Mouse (Mus musculus) kidney, postnatal 36 days (tissue): ENCODE measurements at regions not wholly inside any gene's neighbourhood (a gene's known extent, or its start where the extent isn't known, plus 50 kb on each side); places are given as distances from the start of the nearest gene placed in this dataset.

Experiments used
- DNase-seq, 2 experiments: peaks; one replicate each; pipeline ENCODE4 v3.0.0; 2021 to 2022; ENCODE audit warnings: mixed read lengths in 2 of 2

DNA sequence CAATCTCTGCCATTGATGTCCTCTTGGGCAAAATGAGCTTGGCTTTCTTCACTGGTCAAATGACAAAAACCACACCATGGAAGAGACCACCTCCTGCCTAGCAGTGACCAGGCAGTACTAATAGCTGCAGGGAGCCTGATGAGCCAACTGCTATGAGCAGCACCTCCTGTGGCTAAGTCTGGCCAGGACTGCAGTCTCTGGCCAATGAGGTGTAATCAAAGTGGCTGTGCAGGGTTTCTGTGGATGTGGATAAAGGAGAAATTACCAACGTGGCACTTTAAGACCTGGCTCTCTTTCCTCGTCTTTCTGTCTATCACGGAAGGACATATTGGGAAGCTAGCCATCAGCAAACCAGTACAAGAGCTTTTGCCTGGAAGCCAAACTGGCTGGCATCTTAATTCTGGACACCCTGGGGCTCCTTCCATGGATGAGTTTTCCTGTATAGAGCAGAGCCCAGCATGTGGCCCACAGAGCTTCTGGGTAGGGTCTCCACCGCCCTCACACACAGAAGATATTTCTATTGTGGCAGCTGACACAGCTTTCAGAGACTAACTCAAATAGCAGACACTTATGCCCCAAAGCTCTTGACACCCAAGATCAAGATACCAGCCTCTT, 188.2 kb upstream of the Rybp start:
- no peak for DNase-seq

DNA sequence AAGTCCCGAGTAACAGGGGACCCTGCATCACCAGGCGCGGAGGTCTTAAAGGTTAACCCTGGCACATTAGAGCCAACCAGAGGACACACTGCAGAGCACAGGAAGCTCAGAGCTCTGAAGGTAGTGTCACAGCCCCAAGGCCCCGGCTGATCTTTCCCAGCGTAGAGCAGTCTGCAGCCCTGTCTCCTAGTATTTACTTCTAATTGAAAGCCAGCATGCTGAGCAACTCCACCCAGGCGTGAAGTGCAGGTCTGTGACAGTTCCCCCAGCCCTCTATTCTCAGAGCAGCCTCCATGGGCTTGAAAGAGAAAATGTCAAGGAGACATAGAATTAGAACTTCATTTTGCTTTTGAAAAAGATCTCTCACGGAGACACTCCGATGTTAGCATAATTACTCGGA, 187.0 kb upstream of the Rybp start:
- no peak for DNase-seq

DNA sequence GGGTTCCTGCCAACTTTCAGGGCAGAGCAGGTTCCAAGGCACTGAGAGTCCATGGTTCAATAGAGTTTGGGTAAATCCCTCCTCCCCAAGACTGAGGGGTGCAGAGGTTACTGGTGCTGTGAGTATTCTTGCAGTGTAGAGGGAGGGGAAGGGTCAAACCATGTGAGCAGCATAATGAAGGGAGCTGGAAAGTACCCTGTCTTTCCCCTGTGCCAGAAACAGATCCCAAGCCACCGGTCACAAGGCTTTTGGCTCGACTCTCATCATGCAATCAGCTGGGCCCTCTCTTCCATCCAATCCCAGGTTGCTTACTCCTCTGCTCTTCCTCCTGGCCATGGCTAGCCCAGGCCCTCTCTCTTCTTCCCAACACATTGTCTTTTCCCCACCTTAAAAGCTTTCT, 182.8 kb upstream of the Rybp start:
- DNase-seq: no peak

DNA sequence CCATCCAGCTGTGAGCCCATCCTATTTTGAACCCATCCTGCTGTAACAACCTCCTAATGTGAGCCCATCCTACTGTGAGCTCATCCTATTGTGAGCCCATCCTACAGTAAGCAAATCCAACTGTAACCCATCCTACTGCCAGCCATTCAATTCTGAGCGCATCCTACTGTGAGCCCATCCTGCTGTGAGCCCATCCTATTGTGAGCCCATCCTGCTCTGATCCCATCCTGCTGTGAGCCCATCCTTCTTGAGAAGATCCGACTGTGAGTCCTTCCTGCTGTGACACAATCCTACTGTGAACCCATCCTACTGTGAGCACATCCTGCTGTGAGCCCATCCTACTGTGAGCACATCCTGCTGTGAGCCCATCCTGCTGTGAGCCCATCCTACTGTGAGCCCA, 175.5 kb upstream of the Rybp start:
- no peak for DNase-seq

DNA sequence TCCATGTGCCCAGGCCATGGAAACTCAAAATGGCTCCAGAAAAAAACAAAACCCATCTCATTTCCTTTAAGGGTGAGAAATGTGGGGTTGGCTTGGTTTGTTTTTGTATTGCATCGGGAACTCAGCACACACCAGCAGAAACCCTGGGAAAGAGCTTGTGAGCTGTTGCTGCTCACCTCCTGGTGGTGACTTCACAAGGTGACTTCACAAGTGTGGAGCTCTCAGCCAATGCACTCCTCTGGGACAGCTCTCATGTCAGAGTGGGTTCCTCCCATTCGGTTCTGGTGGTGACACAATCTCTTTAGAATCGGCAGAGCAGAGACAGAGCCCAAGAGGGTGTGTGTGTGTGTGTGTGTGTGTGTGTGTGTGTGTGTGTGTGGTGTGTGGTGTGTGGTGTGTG, 166.1 kb upstream of the Rybp start:
- DNase-seq: no peak

DNA sequence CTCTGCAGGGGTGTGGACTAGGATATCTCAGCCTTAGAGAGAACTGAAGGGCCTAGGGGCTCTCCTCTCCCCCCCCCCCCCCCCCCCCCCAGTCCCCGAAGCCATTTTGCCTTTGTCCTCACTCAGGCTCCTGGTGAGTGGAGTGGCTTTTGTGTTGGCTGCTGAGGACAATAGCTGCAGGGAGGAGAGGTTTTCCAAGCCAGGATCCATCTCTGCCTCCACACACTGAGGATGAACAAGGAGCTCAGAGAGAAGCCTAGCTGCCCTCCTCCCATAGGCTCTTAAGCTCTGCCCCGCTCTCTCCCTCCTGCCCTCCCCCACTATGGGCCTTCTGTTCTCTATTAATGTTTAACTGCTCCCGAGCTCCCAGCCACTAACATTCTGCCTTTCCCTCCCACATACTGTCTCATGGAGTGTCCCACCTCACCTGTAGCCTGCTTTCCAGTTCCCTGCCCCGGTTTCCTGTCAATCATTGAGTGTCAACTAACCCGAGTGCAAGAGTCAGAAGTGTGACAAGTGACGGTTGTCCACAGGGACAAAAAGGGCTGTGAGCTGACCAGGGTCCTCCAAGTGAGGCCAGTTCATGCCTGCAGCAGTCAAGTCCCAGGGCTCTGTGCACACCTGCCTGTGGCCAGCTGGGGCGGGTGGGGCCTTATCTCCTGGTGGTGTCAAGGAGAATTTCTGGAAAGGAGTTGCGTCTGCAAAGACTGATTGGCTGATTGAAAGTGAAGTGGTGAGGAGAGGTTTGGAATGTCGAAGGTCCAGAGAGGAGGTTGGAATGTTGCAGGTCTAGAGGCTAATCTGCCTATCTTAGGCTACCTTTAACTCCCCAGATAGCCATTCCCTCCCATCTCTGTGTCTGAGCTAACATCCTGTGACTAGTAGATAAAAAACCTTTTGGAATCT, 165.1 kb upstream of the Rybp start:
- peak in 1 of 2 experiments; percentile 4 for DNase-seq

DNA sequence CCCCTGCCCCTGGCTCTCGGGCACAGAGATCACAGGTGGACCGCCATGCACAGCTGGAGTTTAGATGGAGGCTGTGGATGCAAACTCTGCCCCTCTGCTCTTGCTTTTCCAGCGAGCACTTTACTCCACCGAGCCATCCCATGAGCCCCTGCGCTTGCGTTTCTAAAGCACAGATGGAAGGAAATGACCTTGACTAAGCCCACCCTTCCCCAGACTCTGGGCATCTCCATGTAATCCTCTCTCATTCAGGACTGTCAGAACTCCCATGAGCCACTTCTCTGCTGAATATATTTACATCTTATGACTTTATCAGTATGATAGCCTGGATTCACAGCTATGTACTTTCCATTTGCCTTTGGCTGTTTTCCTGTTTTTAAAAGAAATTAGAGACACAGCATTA, 162.8 kb upstream of the Rybp start:
- no peak for DNase-seq

DNA sequence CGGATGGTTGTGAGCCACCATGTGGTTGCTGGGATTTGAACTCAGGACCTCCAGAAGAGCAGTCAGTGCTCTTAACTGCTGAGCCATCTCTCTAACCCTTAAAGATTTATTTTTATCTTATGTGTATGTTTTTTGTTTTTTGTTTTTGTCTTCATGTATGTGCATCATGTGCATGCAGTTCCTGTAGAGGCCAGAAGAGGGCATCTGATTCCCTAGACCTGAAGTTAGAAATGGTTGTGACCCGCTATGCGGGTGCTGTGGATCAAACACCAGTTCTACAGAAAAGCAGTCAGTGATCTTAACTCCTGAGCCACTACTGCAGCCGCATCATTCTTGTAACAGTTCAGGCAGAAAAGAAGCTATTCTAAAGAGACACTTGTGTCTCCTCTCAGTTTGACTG, 161.8 kb upstream of the Rybp start:
- no peak for DNase-seq

DNA sequence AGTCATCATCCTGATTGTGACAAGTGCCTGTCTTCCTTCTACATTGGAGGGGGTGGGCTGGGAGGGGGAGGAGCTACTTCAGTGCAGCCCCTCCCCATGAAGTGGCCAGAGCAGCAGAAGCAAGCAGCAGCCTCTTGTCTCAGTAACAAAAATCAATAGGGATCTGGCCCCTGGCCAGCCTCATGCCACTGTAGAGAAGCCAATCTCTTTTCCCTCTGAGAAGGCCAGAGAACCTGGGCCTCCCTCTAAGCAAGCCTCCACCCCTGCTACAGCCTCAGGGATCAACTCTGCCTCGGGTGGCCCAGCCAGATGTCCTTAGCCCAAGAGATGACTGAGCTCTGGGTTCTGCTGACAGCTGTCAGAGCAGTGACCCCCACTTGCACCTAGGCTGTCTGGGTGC, 159.9 kb upstream of the Rybp start:
- no peak for DNase-seq

DNA sequence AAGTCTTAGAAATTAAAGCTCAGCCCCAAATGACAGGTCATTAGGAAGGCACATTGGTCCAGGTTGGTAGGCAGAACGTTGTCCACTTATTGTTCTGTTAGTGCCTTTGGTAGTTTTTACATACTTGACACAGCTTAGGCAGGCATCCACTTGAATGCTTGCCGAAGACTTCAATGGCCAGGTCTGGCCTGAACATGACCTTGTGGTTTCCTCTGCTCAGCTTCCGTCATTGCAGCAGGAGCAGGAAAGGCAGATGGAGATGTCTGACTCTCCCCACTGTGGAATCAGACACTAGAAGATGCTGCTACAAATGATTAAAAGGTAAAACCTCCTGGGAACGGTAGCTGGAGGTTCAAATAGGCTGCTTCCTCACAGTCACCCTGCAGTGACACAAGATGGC, 159.5 kb upstream of the Rybp start:
- DNase-seq: no peak

DNA sequence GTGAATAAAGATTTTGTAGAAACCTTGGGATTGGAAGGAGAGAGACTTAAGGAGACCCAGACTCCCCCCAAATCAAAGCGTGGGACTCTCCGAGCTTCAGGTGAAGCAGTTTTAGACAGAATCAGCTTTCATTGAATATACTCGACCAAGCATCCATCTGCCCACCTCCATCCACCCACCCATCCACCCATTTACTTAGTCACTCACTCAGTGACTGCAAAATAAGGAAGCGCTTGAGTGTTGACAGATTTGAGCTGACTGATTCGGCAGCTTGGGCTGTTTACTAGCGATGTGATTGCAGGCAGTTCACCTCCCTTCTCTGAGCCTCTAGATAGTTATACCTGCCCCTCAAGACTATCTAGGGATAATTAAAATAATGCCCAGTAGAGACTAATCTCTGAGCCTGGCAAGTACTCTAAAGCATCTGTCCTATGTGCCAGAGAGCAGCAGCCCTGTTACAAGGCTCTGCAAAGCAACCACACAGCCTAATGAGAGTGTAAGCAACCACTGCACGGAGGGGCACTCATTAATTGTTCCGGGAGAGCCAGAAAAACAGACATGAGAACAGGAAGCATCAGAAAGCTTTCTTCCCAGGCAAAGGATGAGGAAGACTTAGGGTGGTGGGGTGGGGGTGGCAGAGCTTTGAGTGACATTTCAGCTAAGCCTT, 151.9 kb upstream of the Rybp start:
- DNase-seq: no peak

DNA sequence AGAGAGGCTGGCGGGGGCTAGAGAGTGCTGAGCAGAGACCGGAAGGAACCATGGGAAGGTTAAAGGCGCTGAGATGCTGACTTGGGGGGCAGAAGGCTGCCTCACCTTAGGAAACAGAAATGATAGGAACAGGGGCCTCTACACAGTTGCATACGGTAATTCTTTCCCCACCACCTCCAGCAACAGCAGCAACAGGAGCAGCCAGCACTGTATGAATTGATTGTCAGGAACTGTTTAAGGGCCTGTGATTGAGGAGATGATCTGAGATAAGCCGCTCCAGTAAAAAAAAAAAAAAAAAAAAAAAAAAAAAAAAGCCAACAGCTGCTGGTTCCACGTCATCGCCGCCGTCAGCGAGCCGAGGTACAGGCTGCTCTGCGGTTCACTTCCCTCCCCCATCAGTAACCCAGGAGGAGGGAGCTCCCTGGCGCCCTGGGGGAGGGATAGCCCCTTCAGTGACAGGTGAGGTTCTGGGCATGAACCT, 151.3 kb upstream of the Rybp start:
- DNase-seq: peak; percentile 22 to 38

DNA sequence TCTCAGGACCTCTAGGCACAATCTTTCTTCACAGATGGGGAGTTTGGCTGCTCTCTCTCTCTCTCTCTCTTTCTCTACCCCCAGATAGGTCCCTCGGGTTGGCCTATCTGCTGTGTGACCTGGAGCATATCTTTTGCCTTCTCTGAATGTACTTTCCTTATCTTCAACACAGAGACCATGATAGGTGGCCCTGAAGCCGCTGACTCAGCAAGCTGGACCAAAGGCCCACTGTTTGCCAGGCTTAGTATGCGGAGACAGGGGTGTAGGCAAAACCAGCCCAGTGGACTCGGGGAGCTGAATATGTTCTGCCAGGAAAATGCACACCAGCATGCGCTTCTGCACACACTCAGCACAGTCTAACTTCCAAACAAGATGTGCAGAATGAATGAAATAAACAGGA, 150.7 kb upstream of the Rybp start:
- no peak for DNase-seq

DNA sequence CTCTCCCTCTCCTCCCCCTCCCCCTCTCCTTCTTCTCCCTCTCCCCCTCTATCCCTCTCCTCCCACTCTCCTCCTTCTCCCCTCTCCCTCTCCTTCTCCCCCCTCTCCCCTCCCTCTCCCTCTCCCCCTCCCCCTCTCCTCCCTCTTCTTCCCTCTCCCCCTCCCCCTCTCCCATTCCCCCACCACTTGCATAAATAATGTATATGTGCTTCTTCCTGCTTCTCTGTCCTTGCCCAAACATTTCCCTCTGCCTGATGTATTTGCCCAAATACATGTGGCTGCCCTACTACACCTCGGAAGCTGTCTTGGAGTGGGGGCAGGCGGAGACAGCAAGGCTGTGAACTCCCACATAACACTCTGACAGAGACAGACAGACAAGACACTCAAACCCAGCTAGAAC, 149.2 kb upstream of the Rybp start:
- no peak for DNase-seq

DNA sequence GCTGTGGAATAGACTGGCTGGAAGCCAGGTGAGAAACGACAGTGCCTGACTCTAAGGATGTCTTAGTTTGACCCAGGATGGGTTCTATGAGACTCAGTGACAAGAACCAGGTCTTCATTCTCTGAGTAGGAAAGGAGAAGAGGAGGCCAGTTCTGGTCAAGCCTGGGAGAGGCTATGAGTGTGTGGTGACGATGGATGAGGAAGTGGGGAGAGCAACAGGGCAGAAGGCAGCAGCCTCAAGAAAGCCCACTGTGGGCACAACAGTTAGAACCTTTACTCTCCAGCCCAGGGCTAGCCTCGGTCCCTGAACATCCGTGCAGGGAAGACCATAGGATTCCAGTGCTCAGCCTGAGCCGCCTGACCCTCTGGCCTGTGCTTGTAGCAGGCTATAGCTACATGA, 147.9 kb upstream of the Rybp start:
- DNase-seq: no peak

DNA sequence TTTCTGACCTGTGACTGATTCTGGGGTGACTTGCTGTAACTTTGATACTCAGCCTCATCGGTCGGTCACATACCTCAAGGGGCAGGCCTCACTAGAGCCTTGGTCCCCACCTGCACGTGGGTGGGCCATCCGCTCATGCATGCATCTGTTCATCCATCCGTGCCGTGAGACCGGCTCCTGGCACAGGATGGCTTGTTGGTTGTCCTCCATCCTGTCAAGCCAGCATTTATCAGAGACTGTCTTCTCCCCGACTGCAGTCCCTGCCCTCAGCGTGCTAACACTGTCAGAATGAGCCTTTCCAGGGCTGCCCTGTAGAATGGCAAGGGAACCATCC, 146.2 kb upstream of the Rybp start:
- no peak for DNase-seq

DNA sequence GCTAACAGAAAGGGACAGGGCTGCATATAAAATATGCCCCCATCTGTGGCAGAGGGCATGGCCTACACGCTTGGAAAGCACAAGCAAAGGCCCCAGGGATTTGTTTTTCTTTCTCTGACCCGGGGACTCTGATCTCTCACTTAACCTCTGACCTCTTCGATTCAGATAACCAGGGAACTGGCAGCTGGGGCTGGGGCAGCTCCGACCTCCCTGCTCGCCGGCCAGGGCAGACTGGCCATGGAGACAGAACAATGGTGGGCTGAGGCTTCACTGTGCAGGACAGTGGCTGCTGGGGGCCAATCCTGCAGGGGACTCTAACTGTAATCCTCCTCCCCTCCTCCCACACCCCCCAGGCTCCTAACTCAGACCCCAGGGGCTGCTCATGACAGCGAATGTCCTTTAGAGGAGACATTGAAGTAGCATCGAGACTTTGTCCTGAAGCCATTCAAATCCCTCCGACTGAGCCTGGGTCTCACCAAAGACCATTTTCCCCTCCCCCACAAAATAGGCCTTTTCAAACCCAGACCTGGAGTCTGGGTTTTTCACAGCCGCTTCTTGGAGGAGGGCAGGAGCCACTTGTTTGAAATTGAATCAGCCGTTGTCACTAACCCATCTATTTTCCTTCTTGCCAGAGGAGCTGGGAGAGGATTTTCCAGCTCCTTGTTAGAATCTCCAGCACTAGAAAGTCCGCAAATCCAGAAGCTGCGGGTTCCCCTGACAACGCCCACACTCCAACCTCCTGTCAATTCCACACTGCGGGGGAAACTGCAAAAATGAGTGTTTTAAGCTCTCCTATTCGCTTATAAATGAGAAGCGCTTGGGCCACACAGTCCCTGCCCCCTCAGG, 145.6 kb upstream of the Rybp start:
- no peak for DNase-seq

DNA sequence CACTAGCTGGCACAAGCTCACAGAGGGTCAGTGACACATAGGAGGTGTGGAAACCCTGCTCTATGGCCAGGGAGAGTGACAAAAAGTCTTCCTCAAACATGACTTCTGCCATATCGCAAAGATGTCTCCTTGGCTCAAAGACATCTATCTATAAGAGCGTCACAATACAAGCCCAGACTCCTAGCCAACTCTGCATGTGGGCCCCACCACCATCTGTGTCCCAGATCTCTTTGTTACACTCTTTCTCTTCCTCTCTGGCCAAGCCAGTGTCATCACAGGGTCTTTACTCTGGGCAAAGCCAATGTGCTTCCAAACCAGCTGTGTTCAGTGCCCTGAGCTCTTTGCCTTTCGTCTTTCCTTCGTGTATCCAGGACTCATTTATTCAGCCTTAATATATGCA, 143.0 kb upstream of the Rybp start:
- DNase-seq: no peak

DNA sequence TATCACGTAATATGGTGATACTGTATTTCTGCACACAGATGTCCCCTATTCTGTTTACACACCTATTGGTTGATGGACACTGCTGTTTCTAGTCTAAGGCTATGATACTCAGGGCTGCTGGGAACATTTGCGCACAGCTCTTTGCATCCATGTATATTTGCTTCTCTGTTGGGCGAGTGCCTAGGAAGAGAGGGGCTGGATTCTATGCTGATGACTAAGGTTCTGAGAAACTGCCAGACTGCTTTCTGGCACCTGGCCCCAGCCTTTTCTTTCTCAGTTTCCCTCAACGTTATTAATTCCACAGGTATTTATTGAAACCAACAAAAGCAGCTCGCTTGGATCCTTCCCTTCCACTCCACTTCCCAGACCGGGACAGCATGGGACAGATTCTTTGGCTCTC, 142.2 kb upstream of the Rybp start:
- no peak for DNase-seq

DNA sequence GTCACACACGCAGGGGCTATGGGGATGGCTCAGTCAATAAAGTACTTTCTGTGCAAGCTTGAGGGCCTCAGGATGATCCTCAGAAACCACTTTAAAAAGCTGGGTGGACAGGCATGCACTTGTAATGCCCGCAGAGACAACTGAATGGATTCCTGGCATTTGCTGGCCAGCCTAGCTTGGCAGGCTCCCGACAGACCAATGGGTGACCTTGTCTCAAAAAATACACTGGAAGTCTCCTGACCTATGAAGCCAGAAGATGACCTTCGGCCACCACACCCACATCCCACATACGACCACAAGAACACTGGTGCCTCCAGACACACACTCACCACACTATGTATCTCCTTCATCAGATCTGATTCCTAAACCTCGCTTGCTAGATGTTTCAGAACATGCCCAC, 141.5 kb upstream of the Rybp start:
- DNase-seq: no peak

DNA sequence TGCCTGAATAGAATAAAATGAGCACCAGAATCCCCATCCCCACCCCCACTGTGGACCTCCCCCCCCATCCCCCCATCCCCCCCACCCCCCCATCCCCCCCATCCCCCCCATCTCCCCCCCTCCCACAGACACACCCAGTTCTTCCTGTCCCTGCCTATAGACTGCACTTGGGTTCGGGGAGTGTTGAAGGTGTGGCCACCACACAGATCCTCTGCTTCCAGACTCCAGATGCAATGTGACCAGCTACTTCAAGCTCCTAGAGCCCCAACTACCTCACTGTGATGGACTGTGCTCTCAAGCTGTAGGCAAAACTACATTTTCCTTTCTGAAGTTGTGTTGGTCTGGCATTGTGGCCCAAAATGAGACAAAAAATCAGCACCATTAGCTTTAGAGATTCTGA, 138.3 kb upstream of the Rybp start:
- no peak for DNase-seq

DNA sequence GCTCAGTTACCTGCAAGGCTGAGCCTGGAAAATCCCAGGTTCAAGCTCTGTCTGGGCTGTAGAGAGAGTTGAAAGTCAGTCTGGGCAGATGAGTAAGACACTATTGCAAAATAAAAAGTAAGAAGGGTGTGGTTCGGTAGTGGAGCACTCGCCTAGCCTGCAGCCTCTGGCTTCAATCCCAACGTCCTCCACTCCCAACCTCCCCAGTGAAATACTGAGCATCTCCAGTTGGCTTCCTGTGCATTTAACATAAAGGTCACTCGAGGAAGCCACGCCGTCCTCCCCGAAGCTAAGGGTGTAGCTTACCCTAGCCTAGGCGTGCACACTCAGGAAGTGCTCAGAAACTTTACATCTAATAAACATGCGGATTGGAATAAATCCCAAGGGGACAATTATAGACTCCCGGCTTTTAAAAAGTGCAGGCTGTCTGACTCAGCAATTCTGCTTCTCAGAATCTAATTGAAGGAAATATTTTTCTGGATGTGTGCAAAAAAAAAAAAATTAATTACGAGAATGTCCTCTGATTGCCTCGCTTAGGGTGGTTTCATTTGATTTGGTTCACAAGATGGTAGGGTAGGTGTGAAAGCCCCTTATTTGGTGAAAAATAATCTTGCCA, 137.6 kb upstream of the Rybp start:
- DNase-seq: no peak

DNA sequence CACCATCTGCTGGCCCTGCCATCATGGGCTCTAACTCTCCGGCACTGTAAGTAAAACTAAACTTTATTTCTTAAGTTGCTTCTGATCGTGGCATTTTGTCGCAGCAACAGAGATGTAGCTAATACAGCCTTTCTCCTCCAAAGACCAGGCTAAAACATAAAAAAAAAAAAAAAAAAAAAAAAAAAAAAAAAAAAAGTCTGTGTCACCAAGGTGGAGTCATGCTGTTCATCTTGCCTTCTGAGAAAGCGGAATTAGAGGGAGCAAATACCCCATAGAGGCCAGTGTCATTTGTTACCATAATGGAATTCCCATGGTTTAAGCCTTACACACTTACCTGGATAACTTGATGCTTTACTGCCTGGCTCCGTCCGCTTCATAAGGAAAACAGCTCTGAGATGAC, 136.9 kb upstream of the Rybp start:
- DNase-seq: no peak
